Mouse (Mus musculus): ENCODE results near the gene Ms4a8a.

- TF ChIP-seq POLR2A (IDR thresholded peaks at IDR 0.05; ENCODE audit: insufficient read length, low read depth) (no peak), MYOG (IDR thresholded peaks at IDR 0.05; ENCODE audit: control insufficient read depth in 1 of 3, insufficient read depth in 1 of 3, insufficient read length in 2 of 3, low read depth in 2 of 3) (no peak), USF1 (IDR thresholded peaks at IDR 0.05; ENCODE audit: low read depth) (no peak), CEBPB (IDR thresholded peaks at IDR 0.05; ENCODE audit: insufficient read depth, poor library complexity, severe bottlenecking) (no peak)
Measured at GRCm38 (mm10) chr19:11017891-11018290, 63.0 kb downstream of the Ms4a8a start, which contains the start of gene Ms4a18.

All from myocyte (in vitro differentiated cells).